Mouse (Mus musculus): Measurements from ENCODE around the gene Il1rapl1.

The Il1rapl1 gene

DNA sequence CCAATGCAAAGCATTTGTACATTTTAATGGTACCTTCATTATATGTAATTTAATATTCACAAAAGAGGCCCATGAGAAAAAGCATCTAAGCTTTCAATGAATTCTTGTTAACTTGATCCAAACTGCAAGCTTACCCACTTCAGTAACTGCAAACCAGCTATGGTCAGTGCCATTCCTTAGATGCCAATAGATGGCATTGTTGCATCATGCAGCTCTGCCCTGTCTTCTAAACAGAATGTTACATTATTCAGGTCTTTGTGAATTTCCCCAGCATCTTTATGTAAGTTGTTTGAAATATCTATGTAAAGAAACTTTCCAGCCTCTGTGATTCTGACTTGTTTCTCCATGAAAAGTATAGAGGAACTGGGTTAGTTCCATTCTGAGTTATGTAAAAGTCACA lies 514.5 kb downstream of the Il1rapl1 start:
- DNase-seq (ENCODE audit: low spot score in 2 of 2), result no peak

DNA sequence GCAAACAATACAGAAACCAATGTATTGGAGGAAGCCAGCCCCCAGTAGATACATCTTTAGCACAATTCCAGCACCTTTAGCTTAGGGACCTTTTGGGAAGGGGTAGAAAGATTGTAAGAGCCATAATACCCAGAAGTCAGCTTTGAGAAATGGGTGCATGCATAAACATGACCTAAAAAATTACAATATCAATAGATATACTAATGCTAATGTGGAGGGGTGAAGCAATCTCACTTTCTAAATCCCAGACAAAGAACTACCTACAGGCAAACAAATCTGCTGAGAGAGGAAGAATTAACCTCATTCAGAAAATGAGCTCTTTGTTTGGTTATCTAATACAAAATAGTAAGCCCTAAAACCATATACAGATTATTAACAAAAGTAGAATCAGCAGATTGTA lies 607.4 kb downstream of the Il1rapl1 start:
- DNase-seq (ENCODE audit: low spot score in 2 of 2), result no peak

DNA sequence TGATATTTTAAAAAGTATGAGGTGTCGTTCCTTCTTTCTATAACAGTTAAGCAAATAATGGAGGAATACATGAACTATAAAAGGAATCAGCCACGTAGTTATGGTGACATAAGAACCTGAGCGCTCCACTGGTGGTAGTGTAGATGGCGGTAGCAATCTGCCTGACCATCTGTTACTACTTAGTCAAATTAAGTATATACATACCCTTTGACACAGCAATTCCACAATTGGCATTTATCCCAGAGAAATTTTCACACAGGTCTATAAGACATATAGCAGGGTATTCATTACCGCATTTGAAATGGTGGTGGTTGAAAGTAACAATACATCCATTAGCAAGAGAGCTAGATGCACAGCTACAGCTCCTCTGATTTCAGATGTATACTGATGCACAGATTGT lies 612.8 kb downstream of the Il1rapl1 start:
- DNase-seq (ENCODE audit: low spot score in 2 of 2), result no peak

DNA sequence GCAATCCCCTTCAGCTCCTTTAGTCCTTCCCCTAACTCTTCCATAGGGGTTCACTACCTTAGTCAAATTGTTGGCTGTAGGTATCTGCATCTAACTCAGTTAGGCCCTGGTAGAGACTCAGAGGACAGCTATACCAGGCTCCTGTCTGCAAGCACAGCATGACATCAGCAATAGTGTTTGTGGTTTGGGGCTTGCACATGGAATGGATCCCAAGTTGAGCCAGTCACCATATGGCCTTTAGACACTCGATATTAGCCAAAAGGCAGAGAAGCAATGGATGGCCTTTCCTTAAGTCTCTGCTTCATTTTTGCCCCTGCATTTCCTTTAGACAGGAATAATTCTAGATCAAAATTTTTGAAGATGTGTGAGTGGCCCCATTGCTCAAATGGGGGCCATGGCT lies 632.0 kb downstream of the Il1rapl1 start:
- DNase-seq (ENCODE audit: low spot score in 2 of 2), result no peak

DNA sequence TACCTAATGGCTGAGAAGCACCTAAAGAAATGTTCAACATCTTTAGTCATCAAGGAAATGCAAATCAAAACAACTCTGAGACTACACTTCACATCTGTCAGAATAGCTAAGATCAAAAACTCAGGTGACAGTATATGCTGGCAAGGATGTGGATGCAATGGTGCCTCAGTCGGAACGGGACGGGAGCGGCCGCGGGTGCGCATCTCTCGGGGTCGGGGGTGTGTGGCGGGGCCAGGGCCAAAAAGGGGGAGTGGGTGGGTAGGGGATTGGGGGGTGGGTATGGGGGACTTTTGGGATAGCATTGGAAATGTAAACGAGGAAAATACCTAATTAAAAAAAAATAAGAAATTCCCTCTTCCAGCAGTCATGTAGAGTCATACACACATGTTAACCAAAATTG lies 877.3 kb downstream of the Il1rapl1 start:
- DNase-seq (ENCODE audit: low spot score in 2 of 2), result peak; percentile 70 to 97

DNA sequence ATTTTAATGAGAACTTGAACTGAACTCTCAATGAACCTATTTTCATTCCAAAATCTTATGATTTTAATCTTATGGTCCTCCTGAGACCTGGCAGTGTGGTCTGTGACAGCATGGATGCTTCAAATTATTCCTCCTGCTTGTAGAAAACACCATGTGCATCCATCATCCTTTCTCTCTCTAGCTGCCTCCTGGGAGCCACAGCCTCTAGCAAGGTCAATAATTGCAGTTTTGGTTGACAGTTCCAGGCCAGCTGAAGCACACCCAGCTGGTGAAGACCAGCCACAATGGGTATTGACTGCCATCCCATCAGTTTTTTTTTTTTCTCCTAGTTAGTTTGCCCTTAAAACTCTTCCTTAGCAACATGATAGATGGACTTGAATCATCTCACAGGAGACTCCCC lies 890.2 kb downstream of the Il1rapl1 start:
- DNase-seq (ENCODE audit: low spot score in 2 of 2), result no peak

DNA sequence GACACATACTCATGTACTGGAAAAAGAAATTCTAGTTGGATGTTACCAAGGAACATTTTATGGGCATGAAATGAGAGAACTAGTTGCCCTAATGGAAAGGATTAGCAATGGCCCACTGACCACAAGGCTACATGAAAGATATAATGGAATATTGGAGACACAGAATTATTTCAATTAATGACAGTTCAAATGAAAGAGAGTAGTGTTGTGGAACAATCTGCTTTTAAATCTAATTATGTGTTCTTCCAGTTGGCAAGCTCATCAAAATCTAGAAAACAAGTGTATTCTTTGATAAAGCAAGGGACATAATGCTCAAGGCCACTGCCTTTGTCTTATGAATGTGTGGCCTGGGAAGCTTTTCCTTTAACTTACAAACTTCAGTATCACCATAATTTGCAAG lies 1113.1 kb downstream of the Il1rapl1 start:
- no peak for DNase-seq (ENCODE audit: low spot score in 2 of 2)

DNA sequence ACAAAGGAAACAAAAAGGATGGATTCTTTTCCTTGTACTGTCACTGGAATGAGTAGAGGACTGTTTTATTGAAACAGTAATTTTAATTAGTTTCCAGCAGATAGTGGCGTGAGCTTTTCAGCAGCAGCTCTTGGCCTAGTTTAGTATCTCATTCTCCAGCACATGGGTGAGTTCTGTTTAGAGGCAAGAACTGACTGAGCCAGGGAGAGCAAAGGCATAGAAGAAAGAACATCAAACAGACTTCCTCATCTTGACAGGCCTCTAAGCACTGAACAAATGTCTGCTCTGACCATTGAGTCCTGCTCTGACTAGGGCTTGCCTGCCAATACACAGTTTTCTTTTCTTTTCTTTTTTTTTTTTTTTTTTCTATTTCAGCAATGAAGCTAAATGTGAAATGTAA lies 1160.3 kb downstream of the Il1rapl1 start:
- DNase-seq (ENCODE audit: low spot score in 2 of 2), result no peak

DNA sequence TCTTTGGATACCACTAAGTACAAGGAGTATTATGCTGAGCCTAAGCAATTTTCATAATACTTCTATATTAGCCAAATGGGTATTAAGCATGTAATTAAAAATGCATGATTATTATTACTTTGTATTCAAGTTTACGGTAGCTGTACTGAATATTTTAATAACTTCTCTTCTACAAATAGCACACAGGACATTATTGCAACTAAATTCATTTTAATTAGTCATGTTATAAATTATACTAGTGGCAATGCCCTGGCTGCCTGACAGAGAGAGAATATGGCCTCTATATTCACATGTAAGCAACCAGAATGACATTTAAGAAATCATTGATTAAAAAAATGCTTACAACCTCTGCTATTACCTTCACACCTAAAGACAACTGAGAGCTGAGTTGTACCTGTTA lies 1160.8 kb downstream of the Il1rapl1 start:
- DNase-seq (ENCODE audit: low spot score in 2 of 2), result no peak

DNA sequence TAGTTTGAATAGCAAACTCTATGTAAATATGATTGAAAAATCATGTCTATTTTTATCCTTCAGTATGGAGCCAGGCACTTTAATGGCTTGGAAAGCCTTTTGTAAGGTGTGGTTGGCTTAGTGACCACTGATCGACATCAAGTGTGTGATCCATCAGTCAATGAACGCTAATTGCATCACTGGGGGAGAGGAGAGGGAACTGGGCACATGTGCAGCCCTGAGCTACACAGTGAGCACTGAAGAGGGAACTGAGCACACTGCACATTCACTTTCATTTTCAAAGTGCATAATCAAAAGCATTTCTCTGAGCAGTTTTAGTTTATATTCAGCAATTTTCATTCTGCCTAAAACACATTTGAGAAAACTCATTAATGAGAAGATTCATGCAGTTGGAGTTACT lies 1164.5 kb downstream of the Il1rapl1 start:
- no peak for DNase-seq (ENCODE audit: low spot score in 2 of 2)

DNA sequence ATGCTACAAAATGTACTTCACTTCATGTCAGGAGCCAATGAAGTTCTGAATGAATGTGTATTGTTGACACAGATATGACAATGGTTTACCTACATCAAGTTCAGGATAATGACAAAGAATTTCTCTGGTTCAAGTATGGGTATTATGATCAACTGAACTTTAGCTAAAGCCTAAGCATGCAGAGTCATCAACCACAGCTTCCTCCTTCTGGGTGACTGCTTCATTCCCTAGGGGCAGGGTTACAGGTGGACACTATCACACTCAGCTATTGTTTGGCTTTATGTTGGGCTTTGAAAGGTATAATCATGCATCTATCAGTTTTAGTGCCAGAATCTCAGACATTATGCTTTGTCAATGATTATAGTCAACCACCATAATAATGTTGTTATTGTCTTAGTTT lies 1166.3 kb downstream of the Il1rapl1 start:
- DNase-seq (ENCODE audit: low spot score in 2 of 2), result no peak

DNA sequence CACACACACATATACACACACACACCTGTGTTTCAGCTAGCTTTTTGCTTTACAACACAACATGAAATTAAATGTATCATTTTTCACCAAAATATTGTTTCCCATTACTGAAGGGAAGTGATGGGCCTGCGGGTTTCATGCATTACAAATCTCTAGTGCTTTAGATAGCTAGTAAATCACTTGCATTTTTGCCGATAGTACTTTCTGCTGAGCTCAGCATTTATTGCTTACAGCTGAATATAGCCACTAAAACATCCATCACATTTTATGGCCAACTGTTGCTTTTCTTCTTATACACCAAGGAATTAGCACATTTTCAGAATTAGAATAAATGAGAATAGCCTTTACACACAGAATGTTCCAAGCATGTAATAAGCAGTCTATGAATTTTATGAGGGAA lies 1260.6 kb downstream of the Il1rapl1 start:
- no peak for DNase-seq (ENCODE audit: low spot score in 2 of 2)

DNA sequence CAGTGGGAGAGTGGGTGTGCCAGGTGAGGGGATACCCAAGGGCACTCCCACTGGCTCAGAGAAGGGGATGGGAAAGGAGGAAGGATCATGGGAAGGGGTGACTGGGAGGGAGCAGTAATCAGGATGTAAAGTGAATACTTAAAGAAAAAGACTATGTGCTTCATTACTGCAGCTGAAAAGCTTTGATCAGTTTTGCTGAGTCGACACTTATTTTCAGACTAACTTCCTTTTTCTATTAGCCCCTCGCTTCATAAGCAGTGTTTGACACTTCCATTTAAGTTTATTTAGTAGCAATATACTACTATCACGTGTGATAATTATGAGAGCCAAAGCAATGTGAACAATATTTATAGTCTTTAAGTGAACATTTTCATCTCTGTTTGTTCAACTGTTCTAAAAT lies 1307.2 kb downstream of the Il1rapl1 start:
- DNase-seq (ENCODE audit: low spot score in 2 of 2), result no peak

DNA sequence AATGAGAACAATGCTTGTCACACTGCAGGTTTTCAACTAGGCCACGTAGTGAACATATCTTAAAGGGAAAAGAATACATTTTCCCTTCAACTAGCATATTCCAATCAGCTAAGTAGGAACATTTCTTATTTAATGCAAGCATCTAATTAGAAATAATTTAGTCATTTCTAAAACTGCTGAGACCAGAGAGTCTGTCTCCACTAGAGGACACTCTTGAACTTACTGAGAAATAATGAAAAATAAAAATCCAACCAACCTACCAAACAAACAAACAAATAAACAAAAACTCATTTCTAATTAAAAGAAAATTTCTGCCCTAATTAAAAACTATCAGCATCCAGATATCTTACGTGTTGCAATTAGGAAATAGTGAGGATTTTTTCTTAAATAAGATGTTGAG lies 1312.7 kb downstream of the Il1rapl1 start:
- no peak for DNase-seq (ENCODE audit: low spot score in 2 of 2)

DNA sequence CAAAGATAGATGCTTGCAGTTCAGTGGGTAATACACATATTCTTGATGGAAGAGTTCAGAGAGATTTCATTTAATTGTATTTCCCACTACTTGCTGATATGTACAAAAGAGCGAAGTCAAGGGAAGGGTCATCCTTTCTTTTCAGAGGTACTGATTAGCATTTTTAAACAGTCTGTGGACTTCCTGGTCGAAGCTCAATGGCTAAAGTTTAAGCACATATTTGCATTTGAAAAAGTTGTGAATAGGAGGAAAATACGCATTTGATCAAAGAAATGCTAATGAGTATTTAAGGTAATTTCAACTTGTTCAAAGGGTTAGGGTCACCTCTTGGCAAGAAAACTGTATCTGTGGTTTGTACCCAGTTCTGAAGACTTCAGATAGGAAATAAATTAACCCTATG lies 1386.6 kb downstream of the Il1rapl1 start:
- no peak for DNase-seq (ENCODE audit: low spot score in 2 of 2)
